Mouse (Mus musculus): Measurements from ENCODE around the gene Ptprm. TPM values are rescaled to one million over a fixed set of nuclear protein-coding genes. Genes with fewer than 3 reads are reported as not detected.

Gene Ptprm
- polyA plus RNA-seq, 1 experiment from 2014 or later, result 31.4 TPM

GRCm38 (mm10) chr17:66972976-66973375 is 381.3 kb downstream of the Ptprm start:
- H3K4me3 ChIP-seq (replicated peaks; ENCODE audit: low read length), result no peak overlapping the region
- no peak overlapping the region for H3K4me2 ChIP-seq (replicated peaks)
- H3K36me3 ChIP-seq (replicated peaks; ENCODE audit: control insufficient read depth, insufficient read depth), result no peaks in the 10 kb centered on the region
- H3K4me1 ChIP-seq (replicated peaks; ENCODE audit: control insufficient read depth, insufficient read depth, low read length), result no peaks in the 10 kb centered on the region
- no peaks in the 10 kb centered on the region for H3K9me3 ChIP-seq (ENCODE audit: control insufficient read depth, low read length)
- H3K9ac ChIP-seq, result no peak overlapping the region
- no peak for DNase-seq (ENCODE audit: low spot score)
- 80% methylated on average over 3 of the region's 3 CpGs for WGBS
- no peaks in the 10 kb centered on the region for H3K27me3 ChIP-seq (ENCODE audit: control insufficient read depth, insufficient read depth, low read length)
- no peak overlapping the region for H3K27ac ChIP-seq
- ATAC-seq (ENCODE audit: low FRiP score), result no peak

- WGBS, result 47% methylated on average over 5 of the region's 5 CpGs
- H3K36me3 ChIP-seq (replicated peaks; ENCODE audit: control insufficient read depth, insufficient read depth), result no peaks in the 10 kb centered on the region
- H3K9ac ChIP-seq, result no peak overlapping the region
- no peaks in the 10 kb centered on the region for H3K27me3 ChIP-seq (ENCODE audit: control insufficient read depth, insufficient read depth, low read length)
- DNase-seq (ENCODE audit: low spot score) (no peak), ATAC-seq (ENCODE audit: low FRiP score) (peak; percentile 37; the same call in 1 of the 2 replicates)
- H3K4me2 ChIP-seq (replicated peaks), result no peak overlapping the region
- no peaks in the 10 kb centered on the region for H3K9me3 ChIP-seq (ENCODE audit: control insufficient read depth, low read length)
- 0 out of 2 replicates have a peak, but pooled peaks cover 3% of the 10 kb centered on the region for H3K4me1 ChIP-seq (replicated peaks; ENCODE audit: control insufficient read depth, insufficient read depth, low read length)
- H3K27ac ChIP-seq, result no peak overlapping the region
- no peak overlapping the region for H3K4me3 ChIP-seq (replicated peaks; ENCODE audit: low read length)
Measured at GRCm38 (mm10) chr17:66960986-66961385, 393.3 kb downstream of the Ptprm start.

GRCm38 (mm10) chr17:66960557-66960956 is 393.7 kb downstream of the Ptprm start:
- Histone ChIP-seq H3K27me3 (ENCODE audit: control insufficient read depth, insufficient read depth, low read length) (no peaks in the 10 kb centered on the region), H3K36me3 (replicated peaks; ENCODE audit: control insufficient read depth, insufficient read depth) (no peaks in the 10 kb centered on the region), H3K4me2 (replicated peaks) (no peak overlapping the region), H3K4me1 (replicated peaks; ENCODE audit: control insufficient read depth, insufficient read depth, low read length) (0 out of 2 replicates have a peak, but pooled peaks cover 3% of the 10 kb centered on the region), H3K9ac (no peak overlapping the region), H3K4me3 (replicated peaks; ENCODE audit: low read length) (no peak overlapping the region), H3K9me3 (ENCODE audit: control insufficient read depth, low read length) (no peaks in the 10 kb centered on the region), H3K27ac (no peak overlapping the region)
- WGBS, result 75% methylated on average over 6 of the region's 6 CpGs
- DNase-seq (ENCODE audit: low spot score) (no peak), ATAC-seq (ENCODE audit: low FRiP score) (no peak)

GRCm38 (mm10) chr17:66959815-66960214 is 394.4 kb downstream of the Ptprm start:
- WGBS, result 95% methylated on average over 2 of the region's 2 CpGs
- Histone ChIP-seq H3K9me3 (ENCODE audit: control insufficient read depth, low read length) (no peaks in the 10 kb centered on the region), H3K36me3 (replicated peaks; ENCODE audit: control insufficient read depth, insufficient read depth) (no peaks in the 10 kb centered on the region)

GRCm38 (mm10) chr17:66958766-66959165 is 395.5 kb downstream of the Ptprm start:
- H3K9ac ChIP-seq, result no peak overlapping the region
- no peaks in the 10 kb centered on the region for H3K9me3 ChIP-seq (ENCODE audit: control insufficient read depth, low read length)
- 86% methylated on average over 2 of the region's 2 CpGs for WGBS
- H3K27ac ChIP-seq, result no peak overlapping the region
- no peaks in the 10 kb centered on the region for H3K27me3 ChIP-seq (ENCODE audit: control insufficient read depth, insufficient read depth, low read length)
- no peak for ATAC-seq (ENCODE audit: low FRiP score)
- H3K36me3 ChIP-seq (replicated peaks; ENCODE audit: control insufficient read depth, insufficient read depth), result no peaks in the 10 kb centered on the region
- DNase-seq (ENCODE audit: low spot score), result no peak
- no peak overlapping the region for H3K4me3 ChIP-seq (replicated peaks; ENCODE audit: low read length)
- 0 out of 2 replicates have a peak, but pooled peaks cover 3% of the 10 kb centered on the region for H3K4me1 ChIP-seq (replicated peaks; ENCODE audit: control insufficient read depth, insufficient read depth, low read length)
- no peak overlapping the region for H3K4me2 ChIP-seq (replicated peaks)

More at GRCm38 (mm10) chr17:66959815-66960214, 394.4 kb downstream of the Ptprm start:
- H3K27ac ChIP-seq, result no peak overlapping the region
- ATAC-seq (ENCODE audit: low FRiP score) (no peak), DNase-seq (ENCODE audit: low spot score) (no peak)
- 0 out of 2 replicates have a peak, but pooled peaks cover 3% of the 10 kb centered on the region for H3K4me1 ChIP-seq (replicated peaks; ENCODE audit: control insufficient read depth, insufficient read depth, low read length)
- H3K27me3 ChIP-seq (ENCODE audit: control insufficient read depth, insufficient read depth, low read length), result no peaks in the 10 kb centered on the region
- H3K9ac ChIP-seq, result no peak overlapping the region
- no peak overlapping the region for H3K4me3 ChIP-seq (replicated peaks; ENCODE audit: low read length)
- no peak overlapping the region for H3K4me2 ChIP-seq (replicated peaks)

GRCm38 (mm10) chr17:66944498-66944897 is 409.8 kb downstream of the Ptprm start:
- Histone ChIP-seq H3K9ac (no peak overlapping the region), H3K27ac (no peak overlapping the region), H3K36me3 (replicated peaks; ENCODE audit: control insufficient read depth, insufficient read depth) (no peaks in the 10 kb centered on the region), H3K4me3 (replicated peaks; ENCODE audit: low read length) (no peak overlapping the region), H3K4me2 (replicated peaks) (no peak overlapping the region), H3K27me3 (ENCODE audit: control insufficient read depth, insufficient read depth, low read length) (no peaks in the 10 kb centered on the region), H3K9me3 (ENCODE audit: control insufficient read depth, low read length) (no peaks in the 10 kb centered on the region), H3K4me1 (replicated peaks; ENCODE audit: control insufficient read depth, insufficient read depth, low read length) (no peaks in the 10 kb centered on the region; the same call in 1 of the 2 replicates)
- ATAC-seq (ENCODE audit: low FRiP score), result no peak
- no peak for DNase-seq (ENCODE audit: low spot score)
- WGBS, result 64% methylated on average over 4 of the region's 4 CpGs

GRCm38 (mm10) chr17:66943539-66943938 is 410.7 kb downstream of the Ptprm start:
- WGBS, result 90% methylated on average over 9 of the region's 9 CpGs
- H3K27ac ChIP-seq, result no peak overlapping the region
- H3K36me3 ChIP-seq (replicated peaks; ENCODE audit: control insufficient read depth, insufficient read depth), result no peaks in the 10 kb centered on the region

GRCm38 (mm10) chr17:66925611-66926010 is 428.6 kb downstream of the Ptprm start:
- peaks cover 18% of the 10 kb centered on the region for H3K9me3 ChIP-seq (ENCODE audit: control insufficient read depth, low read length)
- no peaks in the 10 kb centered on the region for H3K27me3 ChIP-seq (ENCODE audit: control insufficient read depth, insufficient read depth, low read length)
- no peak overlapping the region for H3K4me3 ChIP-seq (replicated peaks; ENCODE audit: low read length)
- ATAC-seq (ENCODE audit: low FRiP score) (no peak), DNase-seq (ENCODE audit: low spot score) (no peak)
- 95% methylated on average over 5 of the region's 5 CpGs for WGBS
- no peak overlapping the region for H3K9ac ChIP-seq
- H3K4me1 ChIP-seq (replicated peaks; ENCODE audit: control insufficient read depth, insufficient read depth, low read length), result no peaks in the 10 kb centered on the region
- no peak overlapping the region for H3K27ac ChIP-seq
- H3K4me2 ChIP-seq (replicated peaks), result no peak overlapping the region
- no peaks in the 10 kb centered on the region for H3K36me3 ChIP-seq (replicated peaks; ENCODE audit: control insufficient read depth, insufficient read depth)

More at GRCm38 (mm10) chr17:66943539-66943938, 410.7 kb downstream of the Ptprm start:
- Histone ChIP-seq H3K4me1 (replicated peaks; ENCODE audit: control insufficient read depth, insufficient read depth, low read length) (no peaks in the 10 kb centered on the region; the same call in 1 of the 2 replicates), H3K27me3 (ENCODE audit: control insufficient read depth, insufficient read depth, low read length) (no peaks in the 10 kb centered on the region), H3K9me3 (ENCODE audit: control insufficient read depth, low read length) (no peaks in the 10 kb centered on the region), H3K4me3 (replicated peaks; ENCODE audit: low read length) (no peak overlapping the region), H3K9ac (no peak overlapping the region), H3K4me2 (replicated peaks) (no peak overlapping the region)
- ATAC-seq (ENCODE audit: low FRiP score), result no peak
- no peak for DNase-seq (ENCODE audit: low spot score)

- H3K4me3 ChIP-seq (replicated peaks; ENCODE audit: low read length), result no peak overlapping the region
- no peaks in the 10 kb centered on the region for H3K9me3 ChIP-seq (ENCODE audit: control insufficient read depth, low read length)
- ATAC-seq (ENCODE audit: low FRiP score) (no peak), DNase-seq (ENCODE audit: low spot score) (no peak)
- H3K9ac ChIP-seq, result no peak overlapping the region
- H3K4me1 ChIP-seq (replicated peaks; ENCODE audit: control insufficient read depth, insufficient read depth, low read length), result no peaks in the 10 kb centered on the region
- H3K27me3 ChIP-seq (ENCODE audit: control insufficient read depth, insufficient read depth, low read length), result no peaks in the 10 kb centered on the region
- no peak overlapping the region for H3K27ac ChIP-seq
- no peaks in the 10 kb centered on the region for H3K36me3 ChIP-seq (replicated peaks; ENCODE audit: control insufficient read depth, insufficient read depth)
- 38% methylated on average over 6 of the region's 6 CpGs for WGBS
- H3K4me2 ChIP-seq (replicated peaks), result no peak overlapping the region
Measured at GRCm38 (mm10) chr17:66914696-66915095, 439.6 kb downstream of the Ptprm start.

GRCm38 (mm10) chr17:66912533-66912932 is 441.7 kb downstream of the Ptprm start:
- H3K36me3 ChIP-seq (replicated peaks; ENCODE audit: control insufficient read depth, insufficient read depth), result no peaks in the 10 kb centered on the region
- DNase-seq (ENCODE audit: low spot score) (no peak), ATAC-seq (ENCODE audit: low FRiP score) (no peak)

More at GRCm38 (mm10) chr17:66912533-66912932, 441.7 kb downstream of the Ptprm start:
- Histone ChIP-seq H3K27me3 (ENCODE audit: control insufficient read depth, insufficient read depth, low read length) (no peaks in the 10 kb centered on the region), H3K9ac (no peak overlapping the region), H3K9me3 (ENCODE audit: control insufficient read depth, low read length) (no peaks in the 10 kb centered on the region), H3K27ac (no peak overlapping the region), H3K4me2 (replicated peaks) (no peak overlapping the region), H3K4me3 (replicated peaks; ENCODE audit: low read length) (no peak overlapping the region), H3K4me1 (replicated peaks; ENCODE audit: control insufficient read depth, insufficient read depth, low read length) (no peaks in the 10 kb centered on the region)
- 89% methylated on average over 6 of the region's 6 CpGs for WGBS
